Mouse (Mus musculus) small intestine, adult 2 months (tissue): ENCODE measurements at regions not wholly inside any gene's neighbourhood (a gene's known extent, or its start where the extent isn't known, plus 50 kb on each side); places are given as distances from the start of the nearest gene placed in this dataset.

Experiments used
- H3K27ac ChIP-seq: fragments of 200-500 bp; 2 replicates; pipeline ENCODE4 v1.5.1; 2012; ENCODE audit warnings: low read depth, low read length, control low read depth, inconsistent platforms; ENCODE audit not compliant: insufficient read depth
- H3K27me3 ChIP-seq: fragments of 200-500 bp; 2 replicates; pipeline ENCODE4 v1.6.1; 2012; ENCODE audit warnings: mild to moderate bottlenecking, moderate library complexity, low read length, inconsistent platforms; ENCODE audit not compliant: control insufficient read depth, insufficient read depth
- H3K36me3 ChIP-seq: fragments of 200-500 bp; 2 replicates; pipeline ENCODE4 v1.6.1; 2012; ENCODE audit warnings: mild to moderate bottlenecking, low read length, control low read depth, inconsistent platforms; ENCODE audit not compliant: control insufficient read depth, insufficient read depth
- H3K4me1 ChIP-seq: fragments of 200-500 bp; 2 replicates; pipeline ENCODE4 v1.6.1; 2012; ENCODE audit warnings: low read length, inconsistent platforms, mixed read lengths; ENCODE audit not compliant: control insufficient read depth, insufficient read depth, insufficient read length
- H3K4me3 ChIP-seq: fragments of 200-500 bp; 2 replicates; pipeline ENCODE4 v1.5.1; 2012; ENCODE audit warnings: low read depth, mild to moderate bottlenecking, control low read depth, inconsistent platforms, low read length, moderate library complexity
- CTCF ChIP-seq: fragments of 200-500 bp; IDR thresholded peaks from 2 replicates; pipeline ENCODE4 v1.5.1; 2012; ENCODE audit warnings: low read depth, mild to moderate bottlenecking, control low read depth, inconsistent platforms, low read length, moderate library complexity, mixed read lengths; ENCODE audit not compliant: insufficient replicate concordance, insufficient read length; ENCODE audit errors: extremely low read depth
- POLR2A ChIP-seq: fragments of 200-500 bp; IDR thresholded peaks from 2 replicates; pipeline ENCODE4 v1.6.1; 2012; ENCODE audit warnings: low read depth, mild to moderate bottlenecking, control low read depth, inconsistent platforms, low read length, moderate library complexity
- WGBS: fragments of 180-500 bp; shearing (Covaris S2); methylation state at CpG from one replicate; pipeline ENCODE4 v1.1.7; 2018; 5-methylcytosine and 5-hydroxymethylcytosine counted together

GRCm38 (mm10) chr4:124203736-124204135 lies 285.9 kb upstream of the 4930535I16Rik start:
- TF ChIP-seq CTCF (no peak), POLR2A (no peak)
- WGBS = 68% methylated on average over 2 of the region's 2 CpGs

DNA sequence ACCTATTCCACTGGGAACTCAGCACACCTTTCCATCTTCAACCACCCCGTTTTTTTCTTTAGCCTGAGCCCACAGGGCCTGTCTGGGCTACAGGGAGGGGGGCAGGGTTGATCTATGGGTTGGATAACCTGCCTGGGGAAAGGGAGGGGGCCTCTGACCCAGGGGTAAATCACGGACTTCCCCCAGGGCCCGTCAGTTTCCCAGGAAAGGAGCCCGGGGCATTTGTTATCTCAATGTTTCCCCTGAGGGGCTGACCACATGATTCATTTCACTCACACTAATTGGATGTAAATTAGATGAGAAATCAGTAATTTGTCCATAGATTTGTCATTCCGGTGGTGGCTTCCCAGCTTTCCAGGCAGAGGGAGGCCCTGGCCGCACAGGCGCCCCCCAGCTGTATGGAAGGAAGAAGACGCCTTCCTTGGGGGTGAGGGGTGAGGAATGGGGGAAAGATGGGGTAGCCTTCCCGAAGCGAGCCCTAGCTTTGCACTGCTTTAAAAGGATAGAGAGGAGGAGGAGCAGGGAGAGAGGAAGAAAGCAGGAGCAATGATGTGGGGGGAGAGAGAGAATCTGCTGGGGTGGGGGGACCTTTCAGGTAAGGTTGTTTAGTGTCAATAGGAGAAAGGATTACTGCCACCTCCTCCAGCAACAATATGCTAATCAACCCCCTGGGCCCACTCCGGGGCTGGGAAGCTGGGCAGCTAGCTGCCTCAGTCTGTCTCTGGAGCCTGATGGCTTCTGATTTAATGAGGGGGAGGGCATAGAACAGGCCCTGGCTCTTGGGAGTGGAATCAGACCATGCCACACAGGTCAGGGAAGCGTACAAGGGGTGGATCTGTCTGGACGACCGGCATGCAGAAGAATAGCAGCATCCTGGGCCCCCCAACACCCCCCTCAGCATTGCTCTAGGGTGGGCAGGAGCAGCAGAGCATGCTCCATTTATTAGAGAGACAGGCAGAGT lies 282.3 kb upstream of the 4930535I16Rik start:
- H3K4me1 ChIP-seq = no peaks in the 10 kb centered on the region
- no peak overlapping the region for H3K4me3 ChIP-seq
- no peaks in the 10 kb centered on the region for H3K36me3 ChIP-seq
- no peak for TF ChIP-seq POLR2A
- TF ChIP-seq CTCF = no peak
- no peak overlapping the region for H3K27ac ChIP-seq
- 46% methylated on average over 14 of the region's 14 CpGs for WGBS
- no peaks in the 10 kb centered on the region for H3K27me3 ChIP-seq

More at GRCm38 (mm10) chr4:124203736-124204135, 285.9 kb upstream of the 4930535I16Rik start:
- Histone ChIP-seq H3K4me1 (no peaks in the 10 kb centered on the region), H3K4me3 (no peak overlapping the region), H3K27me3 (no peaks in the 10 kb centered on the region), H3K27ac (no peak overlapping the region), H3K36me3 (no peaks in the 10 kb centered on the region)

DNA sequence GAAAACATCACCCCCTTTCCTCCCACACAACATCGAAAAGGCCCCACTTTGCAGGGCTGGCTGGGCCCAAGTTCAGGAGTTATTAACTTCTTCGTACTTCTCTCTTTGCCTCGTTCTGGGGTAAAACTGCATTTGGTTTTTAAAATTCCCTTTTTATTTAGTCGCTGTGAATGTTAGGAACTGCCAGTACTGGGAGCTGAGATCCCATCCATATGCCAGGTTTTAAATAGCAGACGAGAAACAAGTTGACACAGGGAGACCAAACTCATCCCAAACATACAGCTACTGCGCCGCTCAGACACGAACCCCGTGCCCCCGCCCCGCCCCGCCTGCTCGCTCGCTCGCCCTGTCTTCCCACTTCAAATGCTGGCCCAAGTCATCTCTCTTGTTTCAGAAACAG lies 281.0 kb upstream of the 4930535I16Rik start:
- Histone ChIP-seq H3K4me3 (no peak overlapping the region), H3K36me3 (no peaks in the 10 kb centered on the region), H3K27ac (no peak overlapping the region), H3K27me3 (no peaks in the 10 kb centered on the region), H3K4me1 (no peaks in the 10 kb centered on the region)
- 47% methylated on average over 15 of the region's 15 CpGs for WGBS
- TF ChIP-seq POLR2A (no peak), CTCF (no peak)

DNA sequence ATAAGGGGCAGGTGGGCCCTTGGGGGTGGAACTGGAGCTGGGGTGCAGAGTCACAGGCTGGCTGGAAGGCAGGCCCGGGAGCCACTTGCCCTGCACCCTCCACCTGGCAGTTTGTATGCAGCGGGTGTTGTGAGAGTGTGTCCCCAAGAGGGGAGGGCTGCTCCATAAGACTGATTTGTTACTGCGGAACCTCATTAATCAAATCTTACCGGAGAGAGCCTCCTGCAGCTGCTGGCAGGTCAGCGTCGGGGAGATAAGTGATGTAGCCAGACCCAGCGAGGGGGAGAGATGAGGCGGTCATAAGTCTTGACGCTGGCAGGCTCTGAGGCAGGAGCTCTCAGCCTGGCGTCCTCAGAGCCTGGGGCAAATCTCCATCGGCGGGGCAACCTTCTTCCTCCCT lies 278.9 kb upstream of the 4930535I16Rik start:
- H3K4me3 ChIP-seq = no peak overlapping the region
- WGBS = 34% methylated on average over 12 of the region's 12 CpGs
- H3K4me1 ChIP-seq = no peaks in the 10 kb centered on the region
- no peaks in the 10 kb centered on the region for H3K27me3 ChIP-seq
- no peaks in the 10 kb centered on the region for H3K36me3 ChIP-seq
- no peak overlapping the region for H3K27ac ChIP-seq
- no peak for TF ChIP-seq POLR2A
- no peak for TF ChIP-seq CTCF

- no peaks in the 10 kb centered on the region for H3K36me3 ChIP-seq
- no peaks in the 10 kb centered on the region for H3K4me1 ChIP-seq
- TF ChIP-seq CTCF (no peak), POLR2A (no peak)
- no peak overlapping the region for H3K4me3 ChIP-seq
- H3K27me3 ChIP-seq = peaks cover 4% of the 10 kb centered on the region; the same call in 1 of the 2 replicates
- WGBS = 82% methylated on average over 15 of the region's 15 CpGs
- no peak overlapping the region for H3K27ac ChIP-seq
These were observed 275.4 kb upstream of the 4930535I16Rik start for GRCm38 (mm10) chr4:124193059-124193721.

DNA sequence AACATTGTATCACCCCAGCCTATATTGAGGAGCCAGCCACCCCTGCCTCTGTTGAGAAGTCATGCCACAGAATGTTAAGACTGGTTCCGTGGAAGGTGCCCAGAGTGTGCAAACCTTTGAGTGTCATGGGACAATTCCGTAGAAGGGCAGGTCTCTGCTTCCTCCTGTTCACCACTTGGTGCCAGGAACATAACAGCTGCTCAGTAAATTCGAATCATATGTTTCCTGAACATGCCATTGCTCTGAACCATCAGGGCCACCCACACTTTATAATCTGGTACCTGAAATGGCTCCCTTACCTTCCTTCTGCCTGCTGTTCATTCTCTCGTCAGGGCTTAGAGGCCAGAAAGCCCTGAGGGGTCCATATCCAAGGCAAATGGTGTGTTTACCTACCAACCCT lies 273.0 kb upstream of the 4930535I16Rik start:
- 68% methylated on average over 4 of the region's 4 CpGs for WGBS
- Histone ChIP-seq H3K4me1 (no peaks in the 10 kb centered on the region), H3K27me3 (peaks cover 4% of the 10 kb centered on the region; the same call in 1 of the 2 replicates), H3K36me3 (no peaks in the 10 kb centered on the region), H3K27ac (no peak overlapping the region), H3K4me3 (no peak overlapping the region)
- TF ChIP-seq POLR2A (no peak), CTCF (no peak)

DNA sequence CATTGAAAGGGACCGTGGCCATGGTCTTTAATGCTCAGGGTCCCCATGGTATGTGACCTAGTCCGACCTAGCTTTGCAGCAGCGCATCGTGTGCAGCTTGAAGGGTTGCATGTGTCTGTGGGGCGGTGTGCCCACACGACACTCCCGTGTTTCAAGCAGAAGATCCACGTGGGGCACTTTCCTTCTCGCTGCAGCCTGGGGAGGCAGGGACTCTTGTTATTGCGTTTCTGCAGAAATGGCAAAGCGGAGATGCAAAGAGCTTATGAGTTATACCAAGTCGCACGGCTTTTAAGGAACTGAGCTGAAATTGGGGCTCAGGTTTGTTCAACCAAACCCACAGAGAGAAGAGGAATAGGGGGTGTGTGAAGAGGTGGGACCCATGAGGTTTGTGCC lies 272.2 kb upstream of the 4930535I16Rik start:
- WGBS = 63% methylated on average over 13 of the region's 13 CpGs
- no peak for TF ChIP-seq POLR2A
- TF ChIP-seq CTCF = no peak
- no peaks in the 10 kb centered on the region for H3K4me1 ChIP-seq
- H3K36me3 ChIP-seq = no peaks in the 10 kb centered on the region
- no peak overlapping the region for H3K27ac ChIP-seq
- H3K27me3 ChIP-seq = peaks cover 4% of the 10 kb centered on the region; the same call in 1 of the 2 replicates
- no peak overlapping the region for H3K4me3 ChIP-seq
